Mouse (Mus musculus): ENCODE data around the gene Ogdh.
A peak's percentile ranks its signal among the peaks of the same experiment; 100 is the strongest.
"Not testable (repeated sequence)": the region's sequence is repeated elsewhere in the genome, so short reads cannot be mapped to it uniquely, and the experiment has no call there.

The Ogdh gene

DNA sequence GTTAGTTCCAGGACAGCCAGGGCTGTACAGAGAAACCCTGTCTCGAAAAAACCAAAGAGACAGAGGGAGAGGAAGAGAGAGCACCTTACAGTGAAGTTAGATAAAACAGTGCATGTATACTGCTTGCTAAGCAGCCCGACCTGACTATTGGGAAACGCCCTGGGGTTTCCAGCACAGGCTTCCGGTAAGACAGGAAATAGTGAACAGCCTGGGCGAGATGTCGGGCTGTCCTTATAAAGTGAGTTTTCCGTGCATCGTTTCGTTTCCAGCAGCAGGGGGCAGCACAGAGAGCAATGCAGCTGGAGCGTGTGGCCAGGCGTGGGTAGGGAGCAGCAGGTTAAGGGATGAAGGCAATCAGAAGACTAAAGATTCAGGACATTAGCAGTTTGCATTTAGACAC lies 74.5 kb downstream of the Ogdh start:
- DNase-seq (ENCODE audit: low spot score in 2 of 2): peak; percentile 56 to 68

DNA sequence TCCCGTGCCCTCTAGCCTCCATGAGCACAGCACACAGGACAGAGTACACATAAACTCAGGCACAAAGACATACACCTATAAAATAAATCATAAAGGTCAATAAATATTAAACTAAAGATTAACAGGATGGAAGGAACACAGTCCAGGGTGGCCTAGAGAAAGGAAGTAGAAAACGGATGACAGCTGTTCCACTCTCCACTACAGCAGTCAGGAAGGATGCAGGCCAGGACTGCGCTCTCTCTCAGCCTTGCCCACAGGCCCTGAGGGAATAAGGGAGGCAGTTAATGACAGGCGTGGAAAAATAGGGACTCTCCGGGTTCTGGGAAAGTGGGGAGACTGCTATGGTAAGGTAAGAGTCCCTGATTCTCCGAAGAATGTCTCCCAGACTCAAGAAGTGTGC lies 75.0 kb downstream of the Ogdh start:
- DNase-seq (ENCODE audit: low spot score in 2 of 2): no peak

DNA sequence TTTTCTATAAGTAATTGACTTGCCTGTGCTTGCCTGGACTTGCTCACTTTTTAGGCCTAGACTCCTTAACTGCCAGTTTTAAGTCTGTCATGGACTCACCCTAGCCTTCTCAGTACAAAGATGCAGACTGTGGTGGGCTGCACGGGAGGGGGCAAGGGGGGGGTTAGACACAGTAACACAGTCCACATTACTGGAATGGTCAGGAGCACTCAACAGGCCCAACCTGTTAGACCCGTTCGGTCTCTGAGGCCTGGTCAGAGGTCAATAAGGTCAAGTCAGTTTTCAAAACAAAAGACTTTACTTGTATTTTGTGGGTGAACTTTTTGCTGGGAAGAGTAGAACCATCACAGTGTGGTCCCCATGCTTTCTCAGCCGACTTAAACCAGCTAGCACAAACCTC lies 75.7 kb downstream of the Ogdh start:
- DNase-seq (ENCODE audit: low spot score in 2 of 2): no peak

DNA sequence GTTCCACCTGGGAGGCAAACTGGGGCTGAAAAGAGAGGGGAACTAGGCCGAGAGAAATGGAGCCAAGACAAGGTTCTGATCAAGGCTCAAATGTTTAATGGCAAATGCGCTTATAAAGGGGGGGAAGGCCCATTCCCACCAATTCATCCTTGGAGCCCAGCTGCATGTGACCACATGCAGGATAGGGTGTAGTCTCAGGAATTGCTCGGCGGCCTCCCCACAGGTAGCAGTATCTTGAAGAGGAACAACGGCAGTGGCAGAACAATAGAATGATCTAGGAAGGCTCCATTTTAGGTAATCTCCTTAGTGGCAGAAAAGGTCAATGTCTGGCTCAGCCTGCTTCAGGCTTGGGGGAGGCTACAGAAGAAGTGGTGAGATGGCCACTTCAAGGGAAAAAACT lies 76.6 kb downstream of the Ogdh start:
- not testable (repeated sequence) for DNase-seq (ENCODE audit: low spot score in 2 of 2)

DNA sequence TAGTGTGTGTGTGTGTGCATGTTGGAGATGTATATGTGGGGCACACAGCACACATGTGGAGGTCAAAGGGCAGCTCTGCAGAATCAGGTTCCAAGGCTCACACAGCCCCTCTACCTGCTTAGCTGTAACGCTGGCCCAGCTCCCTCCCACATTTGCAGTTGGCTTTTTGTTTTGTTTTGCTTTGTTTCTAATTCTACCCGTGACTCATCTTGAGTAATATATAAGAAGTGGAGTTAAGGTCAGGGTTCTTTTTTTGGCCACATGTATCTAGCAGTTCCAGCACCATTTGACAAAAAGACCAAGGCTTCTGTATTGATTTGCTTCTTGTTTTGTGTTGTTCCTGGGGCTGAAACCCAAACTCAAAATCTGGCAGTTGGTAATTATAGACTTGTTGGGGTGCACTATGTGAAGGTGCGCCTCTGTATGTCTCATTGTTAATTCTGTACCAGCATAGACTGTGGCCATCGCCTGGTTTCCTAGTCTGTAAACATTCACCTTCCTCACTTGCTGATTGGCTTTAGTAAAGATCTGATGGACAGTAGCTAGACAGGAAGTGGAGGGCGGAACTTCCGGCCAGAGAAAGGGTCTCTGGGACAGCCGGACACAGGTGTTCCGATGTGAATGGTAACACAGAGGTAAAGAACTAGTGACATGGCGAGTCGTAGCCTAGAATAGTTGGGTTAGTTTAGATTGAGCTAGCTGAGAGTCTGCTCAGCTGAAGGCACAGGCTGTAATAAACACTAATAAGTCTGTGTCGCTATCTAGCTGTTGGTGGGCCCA lies 80.1 kb downstream of the Ogdh start:
- DNase-seq (ENCODE audit: low spot score in 2 of 2): no peak

DNA sequence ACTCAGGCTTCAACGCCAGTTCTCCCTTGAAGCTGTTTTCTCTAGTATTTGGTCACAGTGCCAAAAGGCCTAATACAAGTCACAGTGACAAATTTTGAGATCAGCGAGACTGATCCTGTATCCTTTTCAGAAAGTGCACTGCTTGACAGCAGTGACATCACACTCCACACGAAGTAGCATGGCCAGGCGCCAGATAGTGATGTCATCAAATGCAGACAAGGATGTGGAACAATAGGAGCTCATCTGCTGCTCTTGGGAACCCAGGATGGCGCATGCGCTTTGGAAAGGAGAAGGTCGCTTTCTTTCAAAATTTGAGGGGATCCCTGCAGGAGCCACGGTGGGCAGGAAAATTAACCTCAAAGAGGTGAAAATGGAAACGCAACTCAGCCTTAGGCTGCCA lies 81.4 kb downstream of the Ogdh start:
- no peak for DNase-seq (ENCODE audit: low spot score in 2 of 2)

DNA sequence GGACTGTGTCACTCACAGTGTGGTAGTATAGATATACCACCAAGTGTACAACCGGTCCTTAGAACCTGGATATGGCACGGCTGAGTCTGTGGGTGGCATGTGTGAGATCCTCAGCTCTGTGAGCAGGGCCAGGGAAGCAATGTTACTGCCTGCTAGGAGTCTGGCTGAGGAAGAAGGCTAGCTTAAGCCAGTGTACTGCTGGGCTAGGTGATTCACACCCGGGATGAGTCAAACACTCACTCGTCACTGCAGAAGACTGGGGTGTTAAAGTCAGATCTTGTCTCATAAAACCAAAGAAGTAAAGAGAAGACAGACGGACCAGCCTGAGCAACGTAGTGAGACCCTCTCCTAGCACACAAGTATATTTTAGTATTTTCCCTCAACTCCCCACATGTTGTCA lies 89.5 kb downstream of the Ogdh start:
- DNase-seq (ENCODE audit: low spot score in 2 of 2): no peak

DNA sequence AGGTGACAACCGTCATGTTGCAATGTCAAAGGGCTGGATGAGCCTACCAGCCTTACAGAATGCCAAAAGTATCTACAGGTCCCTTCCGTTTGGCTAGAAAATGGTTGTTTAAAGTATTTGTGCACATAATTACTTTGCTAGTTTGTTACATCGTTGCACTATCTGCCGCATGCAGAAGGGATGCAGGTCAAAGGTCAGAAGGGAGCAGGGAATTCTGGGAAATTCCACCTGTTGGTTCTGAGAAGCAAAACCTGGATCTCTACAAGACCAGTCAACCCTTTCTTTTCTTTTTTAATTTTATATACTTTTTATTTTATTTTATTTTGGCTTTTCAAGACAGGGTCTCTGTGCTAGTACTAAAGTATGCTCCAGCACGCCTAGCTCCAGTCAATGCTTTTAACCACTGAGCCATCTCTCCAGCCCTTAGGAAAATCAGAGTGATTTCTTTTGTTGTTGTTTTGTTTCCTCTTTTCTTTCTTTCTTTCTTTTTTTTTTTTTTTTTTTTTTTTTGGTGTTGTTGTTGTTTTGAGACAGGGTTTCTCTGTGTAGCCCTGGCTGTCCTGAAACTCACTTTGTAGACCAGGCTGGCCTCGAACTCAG lies 96.8 kb downstream of the Ogdh start:
- no peak for DNase-seq (ENCODE audit: low spot score in 2 of 2)

DNA sequence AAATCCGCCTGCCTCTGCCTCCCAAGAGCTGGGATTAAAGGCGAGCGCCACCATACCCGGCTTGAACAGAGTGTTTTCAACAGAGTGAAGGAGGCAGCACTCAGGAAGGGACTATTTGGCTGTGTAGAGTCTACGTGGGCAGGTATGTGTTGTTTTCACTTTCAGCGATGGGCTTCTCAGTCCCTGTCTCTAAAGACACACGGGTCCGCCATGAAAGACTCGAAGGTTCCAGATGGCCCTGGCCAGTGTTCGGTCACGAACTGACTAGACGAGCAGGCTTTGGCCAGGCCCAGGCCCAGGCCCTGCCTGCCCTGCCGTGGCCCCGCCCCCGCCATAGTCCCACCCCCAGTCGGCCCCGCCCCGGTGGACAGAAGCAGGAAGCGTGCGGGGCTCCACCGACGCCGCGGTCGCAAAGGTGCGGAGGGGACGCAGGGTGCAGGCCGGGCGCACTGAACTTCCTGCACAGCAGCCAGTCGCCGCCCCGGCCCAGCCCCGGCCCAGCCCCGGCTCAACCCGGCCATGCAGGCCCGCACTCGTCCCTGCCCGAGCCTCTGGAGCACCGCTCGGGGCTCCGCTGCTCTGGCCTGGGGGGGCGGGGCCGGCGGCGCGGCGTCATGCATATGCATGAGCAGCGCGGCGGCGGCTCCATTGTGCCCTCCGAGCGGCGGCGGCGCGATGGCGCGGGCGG lies 97.4 kb downstream of the Ogdh start, which contains the start of gene Zmiz2:
Gene Zmiz2 (plus strand): TSS at position 349 of the 688 bp plus-strand sequence.
- peak; percentile 90 to 96 for DNase-seq (ENCODE audit: low spot score in 2 of 2)

DNA sequence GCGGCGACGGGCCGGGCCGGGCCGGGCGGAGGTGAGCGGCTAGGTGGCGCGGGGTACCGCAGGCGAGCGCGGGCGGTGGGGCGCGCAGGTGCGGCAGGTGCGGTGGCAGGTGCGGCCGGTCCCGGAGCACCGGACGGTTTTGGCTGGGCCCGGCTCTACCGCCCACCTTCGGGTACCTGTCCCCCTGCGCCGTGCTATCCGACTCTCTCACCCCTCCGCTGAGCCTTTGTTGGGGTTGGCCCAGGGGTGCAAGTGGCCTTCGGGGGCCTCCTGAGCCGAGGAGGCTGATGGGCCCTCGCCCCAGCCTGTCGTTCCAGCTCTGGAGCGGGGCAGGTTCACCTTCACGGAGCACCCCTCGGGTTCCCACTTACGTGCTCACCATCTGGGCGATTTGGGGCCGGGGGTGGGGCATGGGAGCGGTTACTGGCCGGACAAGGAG lies 98.1 kb downstream of the Ogdh start:
- DNase-seq (ENCODE audit: low spot score in 2 of 2): no peak

DNA sequence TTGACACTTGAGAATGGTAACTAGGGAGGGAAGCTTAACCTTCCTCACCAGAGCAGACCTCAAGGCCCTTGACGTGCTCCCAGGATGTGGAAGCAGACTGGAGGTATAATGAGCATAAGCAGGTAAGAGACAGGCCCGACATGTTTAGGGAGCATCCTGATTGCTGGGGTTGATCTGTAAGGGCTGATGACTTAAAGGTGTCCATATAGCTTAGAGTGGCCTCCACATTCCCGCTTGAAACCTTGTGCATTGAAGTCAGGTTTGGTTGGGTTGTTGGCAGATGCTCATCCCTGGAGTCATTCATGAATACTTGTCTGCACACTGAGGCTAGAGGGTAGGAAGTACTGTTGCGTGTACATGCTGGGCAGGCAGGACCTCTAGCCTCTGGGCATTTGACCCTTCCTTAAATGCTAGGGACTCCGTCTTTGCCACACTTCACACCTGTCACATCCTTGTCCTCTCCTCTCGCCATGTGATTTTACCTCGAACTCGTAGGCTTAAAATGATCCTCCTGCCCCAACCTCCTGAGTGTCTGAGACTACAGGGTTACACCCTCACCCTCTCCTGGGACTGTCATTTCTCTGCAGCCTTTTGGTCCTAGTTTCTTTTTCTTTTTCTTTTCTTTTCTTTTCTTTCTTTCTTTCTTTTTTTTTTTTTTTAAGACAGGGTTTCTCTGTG lies 99.1 kb downstream of the Ogdh start:
- peak in 1 of 2 experiments; percentile 2 for DNase-seq (ENCODE audit: low spot score in 2 of 2)

DNA sequence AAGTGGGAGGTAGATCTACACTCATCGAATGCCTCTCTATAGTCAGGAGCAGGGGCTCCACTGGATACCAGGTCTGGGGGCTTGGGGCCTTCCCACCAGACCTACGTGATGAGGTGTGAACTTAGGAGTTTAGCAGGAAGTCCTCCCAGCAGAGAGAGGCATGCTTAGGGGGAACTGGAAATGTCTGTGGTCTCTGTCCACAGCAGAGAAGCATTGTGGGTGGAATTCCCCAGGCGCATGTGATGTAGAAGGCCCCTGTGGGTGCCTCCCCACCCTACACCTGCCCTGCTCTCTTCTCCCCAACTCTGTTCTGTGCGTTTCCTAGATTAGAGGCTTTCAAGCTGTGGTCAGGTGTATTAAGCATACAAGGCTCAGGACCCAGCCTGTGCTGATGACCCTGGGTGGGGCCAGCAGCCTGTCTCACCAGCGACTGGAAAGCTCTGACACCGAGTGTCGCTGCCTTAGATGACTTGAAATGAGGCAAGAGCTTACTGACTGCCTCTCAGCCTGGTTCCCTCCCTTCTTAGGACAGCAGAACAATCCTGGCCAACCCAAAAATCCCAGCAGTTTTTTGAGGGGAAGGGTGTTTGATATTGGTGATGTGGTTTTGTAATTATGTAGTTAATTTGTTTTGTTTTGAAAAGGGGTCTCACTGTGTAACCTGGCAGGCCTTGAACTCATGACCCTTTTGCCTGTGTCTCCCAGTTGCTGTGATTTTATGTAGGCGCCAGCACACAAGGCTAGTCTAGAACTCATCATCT lies 100.3 kb downstream of the Ogdh start:
- DNase-seq (ENCODE audit: low spot score in 2 of 2): no peak

DNA sequence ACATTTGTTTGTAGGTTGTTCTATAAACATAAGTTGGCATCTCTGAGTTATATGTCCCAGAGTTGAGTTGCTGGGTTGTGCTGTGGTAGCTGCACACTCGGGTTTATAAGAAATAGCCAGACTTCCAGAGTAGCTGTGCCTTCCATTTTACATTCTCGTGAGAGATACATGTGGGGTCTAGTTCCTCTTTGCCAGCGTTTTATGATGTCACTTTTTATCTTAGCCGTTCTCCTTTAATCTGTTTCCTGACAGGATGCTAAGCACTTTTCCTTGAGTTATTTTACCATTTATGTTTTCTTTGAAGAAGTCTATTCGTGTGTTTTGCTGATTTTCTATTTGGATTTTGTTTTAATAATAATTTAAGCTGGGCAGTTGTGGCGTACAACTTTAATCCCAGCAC lies 101.4 kb downstream of the Ogdh start:
- no peak for DNase-seq (ENCODE audit: low spot score in 2 of 2)

DNA sequence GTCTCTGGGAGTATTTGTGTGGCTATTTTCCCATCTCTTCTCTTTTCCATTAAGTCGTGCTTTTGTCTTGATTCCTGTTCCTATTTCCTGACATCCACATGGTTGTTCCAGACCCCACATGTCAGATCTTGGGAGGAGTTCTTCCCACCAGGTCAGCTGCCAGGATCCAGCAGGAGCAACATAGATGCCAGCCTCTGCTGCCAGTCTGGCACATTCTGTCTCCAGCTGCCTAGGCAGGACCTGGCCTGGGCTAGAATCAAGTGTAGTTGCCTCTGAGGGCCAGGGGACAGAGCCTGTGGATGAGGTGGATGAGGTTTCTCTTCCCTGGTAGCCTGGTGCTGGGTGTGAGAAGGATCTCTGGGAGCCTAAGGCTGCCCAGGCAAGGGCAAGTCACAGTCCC lies 102.4 kb downstream of the Ogdh start:
- no peak for DNase-seq (ENCODE audit: low spot score in 2 of 2)

DNA sequence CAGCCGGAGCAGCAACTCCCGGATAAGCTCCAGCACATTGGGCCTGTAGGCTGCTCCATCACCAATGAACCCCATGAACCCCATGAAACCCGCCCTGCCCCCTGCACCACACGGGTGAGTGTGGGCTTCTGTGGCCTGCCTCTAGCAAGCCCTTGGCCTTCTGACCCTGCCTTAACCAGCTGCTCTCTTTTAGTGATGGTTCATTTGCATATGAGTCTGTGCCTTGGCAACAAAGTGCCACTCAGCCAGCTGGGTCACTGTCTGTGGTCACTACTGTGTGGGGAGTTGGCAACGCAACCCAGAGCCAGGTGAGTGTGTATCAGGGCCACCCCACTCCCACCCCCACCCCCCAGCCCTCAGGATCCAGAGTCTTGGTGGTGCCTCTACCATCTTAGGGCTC lies 104.1 kb downstream of the Ogdh start:
- DNase-seq (ENCODE audit: low spot score in 2 of 2): no peak

DNA sequence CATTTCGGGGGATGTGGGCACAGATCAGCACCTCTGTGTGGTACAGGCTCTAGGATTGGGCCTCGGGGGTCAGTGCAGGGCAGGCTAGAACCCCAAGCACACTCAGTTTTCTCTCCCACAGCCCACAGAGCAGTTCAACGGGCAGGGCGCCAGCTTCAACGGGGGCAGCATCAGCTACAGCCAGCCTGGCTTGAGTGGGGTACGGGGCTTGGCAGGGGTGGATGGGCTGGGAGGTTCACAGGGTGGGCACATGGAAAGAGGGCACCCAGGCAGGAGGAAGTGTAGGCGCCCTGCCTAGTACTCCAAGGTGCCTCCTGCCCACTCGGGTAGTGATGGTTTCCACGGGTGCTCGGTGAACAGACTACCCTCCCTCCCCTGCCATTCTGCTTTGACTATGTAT lies 106.7 kb downstream of the Ogdh start:
- no peak for DNase-seq (ENCODE audit: low spot score in 2 of 2)

DNA sequence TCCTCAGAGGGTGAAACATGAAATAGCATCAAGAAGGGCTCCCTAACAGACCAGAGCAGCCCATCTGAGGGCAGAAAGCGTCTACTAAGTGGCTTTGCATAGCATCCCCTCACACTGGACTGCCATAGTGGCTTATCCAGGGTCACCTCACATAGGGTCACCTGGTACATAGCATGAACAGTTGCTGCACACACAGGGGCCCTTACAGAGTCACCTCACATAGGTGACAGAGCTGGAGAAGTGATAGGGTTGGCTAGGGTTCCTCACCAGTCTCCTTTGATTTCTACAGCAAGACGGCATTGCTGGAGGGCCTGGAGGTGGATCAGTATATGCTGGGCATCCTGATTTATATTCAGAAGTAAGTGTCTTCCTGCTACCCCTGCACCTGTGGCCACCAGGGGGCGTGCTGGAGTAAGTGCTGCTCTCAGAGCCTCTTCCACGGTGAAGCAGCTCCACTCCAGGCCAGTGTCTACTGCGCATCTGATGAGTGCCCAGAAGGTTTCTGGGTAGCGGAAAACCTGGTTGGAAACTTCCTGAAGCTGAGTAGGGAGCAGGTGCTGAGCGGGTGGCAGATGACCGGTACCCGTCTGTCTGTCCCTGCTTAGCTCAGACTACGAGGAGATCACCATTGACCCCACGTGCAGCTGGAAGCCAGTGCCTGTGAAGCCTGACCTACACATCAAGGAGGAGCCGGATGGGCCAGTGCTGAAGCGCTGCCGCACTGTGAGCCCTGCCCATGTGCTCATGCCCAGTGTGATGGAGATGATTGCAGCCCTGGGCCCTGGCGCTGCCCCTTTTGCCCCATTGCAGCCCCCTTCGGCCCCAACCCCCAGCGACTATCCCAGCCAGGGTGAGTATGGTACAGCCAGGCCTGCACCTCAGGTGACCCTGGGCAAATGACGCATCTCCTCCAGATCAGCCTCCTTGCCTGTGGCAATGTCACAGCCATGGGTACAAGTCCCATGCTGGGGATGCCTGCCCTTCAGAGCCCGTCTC lies 111.4 kb downstream of the Ogdh start:
- peak; percentile 51 to 65 for DNase-seq (ENCODE audit: low spot score in 2 of 2)

DNA sequence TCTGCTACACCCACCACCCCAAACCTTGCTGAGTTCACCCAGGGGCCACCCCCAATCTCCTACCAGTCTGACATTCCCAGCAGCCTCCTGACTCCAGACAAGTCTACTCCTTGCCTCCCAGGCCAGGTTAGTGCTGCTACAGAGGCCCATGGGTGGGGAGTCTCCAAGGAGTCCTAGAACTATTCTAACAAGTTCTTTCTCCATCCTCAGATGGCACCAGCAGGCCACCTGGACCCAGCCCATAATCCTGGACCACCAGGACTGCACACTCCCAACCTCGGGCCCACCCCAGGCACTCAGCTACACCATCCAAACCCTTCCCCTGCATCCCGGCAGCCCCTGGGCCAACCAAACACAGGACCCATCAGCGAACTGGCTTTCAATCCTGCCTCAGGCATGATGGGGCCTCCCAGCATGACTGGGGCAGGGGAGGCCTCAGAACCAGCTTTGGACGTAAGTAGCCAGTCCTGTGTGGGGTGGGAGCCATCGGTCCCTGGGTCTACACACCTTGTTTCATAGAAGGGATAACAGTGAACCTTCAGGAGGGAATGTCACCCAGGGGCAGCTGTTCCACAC lies 112.5 kb downstream of the Ogdh start:
- peak in 1 of 2 experiments; percentile 1 for DNase-seq (ENCODE audit: low spot score in 2 of 2)

DNA sequence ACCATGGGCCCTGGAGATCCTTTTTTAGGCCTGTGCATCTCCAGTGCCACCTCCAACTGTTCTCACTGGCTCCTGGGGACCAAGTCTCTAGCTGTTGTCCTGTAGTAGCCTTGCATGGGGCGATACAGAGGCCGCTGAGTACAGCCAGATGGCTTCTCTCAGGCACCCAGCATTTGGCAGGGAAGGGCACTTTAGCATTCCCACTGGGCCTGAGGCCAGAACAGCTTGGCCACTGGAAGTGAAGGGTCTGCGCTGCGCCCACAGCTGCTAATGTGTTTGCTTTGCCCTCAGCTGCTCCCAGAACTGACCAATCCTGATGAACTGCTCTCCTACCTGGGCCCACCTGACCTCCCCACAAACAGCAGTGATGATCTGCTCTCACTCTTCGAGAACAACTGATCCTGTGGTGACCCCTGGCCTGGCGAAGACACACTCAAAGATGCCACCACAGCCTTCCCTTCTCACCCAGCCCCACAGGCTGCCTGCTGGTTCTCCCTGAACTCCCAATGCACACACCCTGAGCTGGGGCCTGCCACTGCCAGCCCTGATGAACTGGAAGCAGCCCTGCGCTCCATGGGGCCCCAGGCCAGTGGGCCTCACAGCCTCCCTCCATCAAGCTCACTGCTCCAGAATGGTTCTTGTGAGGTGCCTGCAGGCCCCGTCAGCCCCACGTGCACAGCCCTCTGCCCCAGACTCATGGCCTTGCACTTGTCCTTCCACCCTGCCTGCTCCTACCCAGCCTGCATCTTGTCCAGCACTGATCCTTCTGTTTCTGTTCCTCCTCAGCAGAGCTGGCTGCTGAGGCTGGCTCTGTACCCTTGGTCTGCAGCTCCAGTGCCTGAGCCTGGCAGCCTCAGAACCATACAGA lies 113.5 kb downstream of the Ogdh start:
- DNase-seq (ENCODE audit: low spot score in 2 of 2): peak in 1 of 2 experiments; percentile 20

All from right cerebral cortex, adult 2 months (tissue).